Mouse (Mus musculus) lung, embryonic 14.5 days (tissue): ENCODE data around the gene Lypd6b. TPM values are rescaled to one million over a fixed set of nuclear protein-coding genes. Genes with fewer than 3 reads are reported as not detected.

Experiments used
- ATAC-seq: fragments of 200-750 bp; cut with Nextera tagmentation; 2 replicates; pipeline ENCODE4 v1.8.0; 2017; ENCODE audit warnings: mild to moderate bottlenecking, moderate TSS enrichment, moderate library complexity; ENCODE audit not compliant: insufficient read depth
- DNase-seq: peaks from one replicate; pipeline ENCODE4 v3.0.0-alpha.2; 2015
- H3K27ac ChIP-seq: fragments of 300-500 bp; sonication (generic); 2 replicates; pipeline ENCODE4 v1.5.1; 2014; ENCODE audit warnings: low read depth, mild to moderate bottlenecking, moderate library complexity
- H3K27me3 ChIP-seq: fragments of 300-500 bp; sonication (generic); 2 replicates; pipeline ENCODE4 v1.6.1; 2014; ENCODE audit warnings: low read length, control low read depth; ENCODE audit not compliant: insufficient read depth
- H3K36me3 ChIP-seq: fragments of 300-500 bp; sonication (generic); 2 replicates; pipeline ENCODE4 v1.6.1; 2014; ENCODE audit warnings: control low read depth; ENCODE audit not compliant: insufficient read depth
- H3K4me1 ChIP-seq: fragments of 300-500 bp; sonication (generic); 2 replicates; pipeline ENCODE4 v1.6.1; 2014; ENCODE audit warnings: antibody characterized with exemption, control low read depth; ENCODE audit not compliant: insufficient read depth
- H3K4me2 ChIP-seq: fragments of 300-500 bp; sonication (generic); 2 replicates; pipeline ENCODE4 v1.6.1; 2014; ENCODE audit warnings: mild to moderate bottlenecking
- H3K4me3 ChIP-seq: fragments of 300-500 bp; sonication (generic); 2 replicates; pipeline ENCODE4 v1.5.1; 2014; ENCODE audit warnings: low read depth, low read length
- H3K9ac ChIP-seq: fragments of 300-500 bp; sonication (generic); 2 replicates; pipeline ENCODE4 v1.6.1; 2014
- H3K9me3 ChIP-seq: fragments of 300-500 bp; sonication (generic); 2 replicates; pipeline ENCODE4 v1.6.1; 2016; ENCODE audit warnings: low read depth, low read length, control low read depth
- CTCF ChIP-seq: IDR thresholded peaks from 2 replicates; pipeline ENCODE4 v1.5.1; 2016; ENCODE audit warnings: antibody characterized with exemption, low read depth
- WGBS: fragments of 180-500 bp; shearing (Covaris S2); extraction: QIAGEN DNeasy Blood & Tissue Kit; methylation state at CpG from one replicate; pipeline ENCODE4 v1.1.7; 2014; 5-methylcytosine and 5-hydroxymethylcytosine counted together
- polyA plus RNA-seq: library from polyadenylated mRNA; unstranded; fragments of >200 nt; fragmentation: Nextera tagmentation; extraction: Ambion mirVana; gene quantifications from 2 replicates; pipeline ENCODE4 v1.2.1, GENCODE M21; 2014

Gene Lypd6b
- polyA plus RNA-seq, 1 experiment from 2014 or later: 1.2 TPM

- TF ChIP-seq CTCF: no peak
- Histone ChIP-seq H3K9ac (no peak overlapping the region), H3K27ac (no peak overlapping the region), H3K4me1 (no peaks in the 10 kb centered on the region), H3K9me3 (no peaks in the 10 kb centered on the region), H3K4me3 (no peak overlapping the region), H3K4me2 (no peak overlapping the region), H3K27me3 (no peaks in the 10 kb centered on the region), H3K36me3 (no peaks in the 10 kb centered on the region)
- 45% methylated on average over 3 of the region's 3 CpGs for WGBS
- no peak; the same call in 1 of the 2 replicates for ATAC-seq
- DNase-seq: peak; percentile 28
Observed at GRCm38 (mm10) chr2:49967748-49968147, 180.3 kb downstream of the Lypd6b start.

DNA sequence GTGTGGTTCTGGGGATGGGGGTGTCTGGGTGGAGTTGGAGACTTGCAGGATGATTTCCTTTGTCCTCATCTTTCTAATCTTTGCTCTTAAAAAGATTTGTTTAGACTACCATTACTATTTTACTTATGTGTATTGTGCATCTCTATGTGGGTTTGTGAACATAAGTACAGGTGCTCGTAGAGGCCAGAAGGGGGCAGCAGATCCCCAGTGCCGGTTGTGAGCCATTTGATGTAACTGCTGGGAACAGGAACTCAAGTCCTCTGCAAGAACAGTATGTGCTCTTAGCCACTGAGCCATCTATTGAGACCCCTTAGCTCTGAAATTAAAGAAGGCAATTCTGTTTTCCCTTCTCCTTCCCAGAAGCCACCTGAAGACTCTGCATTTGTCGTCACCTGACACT lies 183.5 kb downstream of the Lypd6b start:
- no peaks in the 10 kb centered on the region for H3K9me3 ChIP-seq
- H3K4me1 ChIP-seq: no peaks in the 10 kb centered on the region
- H3K27me3 ChIP-seq: no peaks in the 10 kb centered on the region
- H3K36me3 ChIP-seq: no peaks in the 10 kb centered on the region
- no peak for DNase-seq
- H3K27ac ChIP-seq: no peak overlapping the region
- ATAC-seq: no peak
- no peak overlapping the region for H3K4me2 ChIP-seq
- no peak for TF ChIP-seq CTCF
- H3K4me3 ChIP-seq: no peak overlapping the region
- H3K9ac ChIP-seq: no peak overlapping the region
- WGBS: 86% methylated on average over 3 of the region's 3 CpGs

- Histone ChIP-seq H3K4me3 (no peak overlapping the region), H3K36me3 (no peaks in the 10 kb centered on the region), H3K4me2 (no peak overlapping the region), H3K4me1 (no peaks in the 10 kb centered on the region), H3K27me3 (no peaks in the 10 kb centered on the region), H3K27ac (no peak overlapping the region), H3K9me3 (no peaks in the 10 kb centered on the region), H3K9ac (no peak overlapping the region)
- ATAC-seq: no peak
- DNase-seq: no peak
- 50% methylated on average over 10 of the region's 10 CpGs for WGBS
- no peak for TF ChIP-seq CTCF
Observed at GRCm38 (mm10) chr2:49978606-49979005, 191.1 kb downstream of the Lypd6b start.

DNA sequence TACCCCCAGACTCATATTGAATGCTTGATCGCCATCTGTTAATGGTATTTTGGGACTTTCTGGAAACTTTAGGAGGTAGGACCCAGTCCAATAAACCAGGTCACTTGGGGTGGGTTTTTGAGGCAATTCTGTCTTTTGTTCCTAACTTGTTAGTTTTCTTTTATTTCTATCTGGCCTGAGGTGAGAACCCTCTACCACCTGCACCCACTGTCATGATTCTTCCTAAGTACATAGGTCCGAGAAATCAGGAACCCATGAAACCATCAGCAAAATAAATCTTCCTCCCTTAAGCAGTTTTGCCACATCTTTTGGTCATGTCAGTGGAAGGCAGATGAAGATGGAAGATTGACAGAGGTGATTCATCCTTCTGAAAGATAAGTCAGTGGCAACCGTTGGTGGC lies 192.5 kb downstream of the Lypd6b start:
- no peak overlapping the region for H3K9ac ChIP-seq
- no peak overlapping the region for H3K27ac ChIP-seq
- 85% methylated on average over 3 of the region's 3 CpGs for WGBS
- H3K9me3 ChIP-seq: no peaks in the 10 kb centered on the region
- DNase-seq (no peak), ATAC-seq (no peak)
- no peaks in the 10 kb centered on the region for H3K27me3 ChIP-seq
- no peak overlapping the region for H3K4me3 ChIP-seq
- H3K36me3 ChIP-seq: no peaks in the 10 kb centered on the region
- H3K4me1 ChIP-seq: no peaks in the 10 kb centered on the region
- no peak overlapping the region for H3K4me2 ChIP-seq
- no peak for TF ChIP-seq CTCF

- 70% methylated on average over 5 of the region's 5 CpGs for WGBS
- Histone ChIP-seq H3K9ac (no peak overlapping the region), H3K9me3 (no peaks in the 10 kb centered on the region), H3K4me2 (no peak overlapping the region), H3K27ac (no peak overlapping the region), H3K4me3 (no peak overlapping the region), H3K36me3 (no peaks in the 10 kb centered on the region), H3K4me1 (no peaks in the 10 kb centered on the region), H3K27me3 (no peaks in the 10 kb centered on the region)
- no peak for TF ChIP-seq CTCF
- no peak for ATAC-seq
- DNase-seq: peak; percentile 8
Observed at GRCm38 (mm10) chr2:49983021-49983420, 195.5 kb downstream of the Lypd6b start.

DNA sequence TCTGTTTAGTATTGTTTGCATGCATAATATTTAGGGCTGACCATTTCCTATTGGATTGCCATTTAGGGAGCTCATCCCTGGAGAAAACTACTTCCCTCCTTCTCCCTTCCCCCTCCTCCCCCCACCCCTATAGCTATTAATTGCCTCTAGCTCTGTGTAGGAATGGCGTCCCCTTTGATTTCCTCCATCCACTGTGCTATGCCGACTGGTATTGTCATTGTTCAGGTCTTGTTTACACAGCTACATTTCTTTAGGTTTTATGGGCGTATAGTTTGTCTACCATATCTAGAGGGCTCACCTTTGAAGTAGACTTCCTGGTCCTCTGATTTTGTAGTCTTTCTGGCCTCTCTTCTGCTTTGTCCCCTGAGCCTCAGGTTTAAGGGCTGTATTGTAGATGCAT lies 197.3 kb downstream of the Lypd6b start:
- no peak overlapping the region for H3K9ac ChIP-seq
- no peak for ATAC-seq

GRCm38 (mm10) chr2:49995841-49996240 lies 208.4 kb downstream of the Lypd6b start:
- 56% methylated on average over 4 of the region's 4 CpGs for WGBS
- Histone ChIP-seq H3K4me1 (no peaks in the 10 kb centered on the region), H3K27me3 (no peaks in the 10 kb centered on the region), H3K36me3 (no peaks in the 10 kb centered on the region), H3K9ac (no peak overlapping the region), H3K27ac (no peak overlapping the region), H3K4me2 (no peak overlapping the region), H3K9me3 (no peaks in the 10 kb centered on the region), H3K4me3 (no peak overlapping the region)
- DNase-seq: no peak
- ATAC-seq: no peak
- no peak for TF ChIP-seq CTCF

More for the DNA sequence above, 197.3 kb downstream of the Lypd6b start:
- Histone ChIP-seq H3K36me3 (no peaks in the 10 kb centered on the region), H3K4me1 (no peaks in the 10 kb centered on the region), H3K4me3 (no peak overlapping the region), H3K27me3 (no peaks in the 10 kb centered on the region), H3K4me2 (no peak overlapping the region), H3K9me3 (no peaks in the 10 kb centered on the region), H3K27ac (no peak overlapping the region)
- TF ChIP-seq CTCF: no peak
- DNase-seq: no peak
- WGBS: 56% methylated on average over 3 of the region's 3 CpGs

- H3K9me3 ChIP-seq: no peaks in the 10 kb centered on the region
- H3K4me1 ChIP-seq: no peaks in the 10 kb centered on the region
- no peaks in the 10 kb centered on the region for H3K36me3 ChIP-seq
- no peak overlapping the region for H3K9ac ChIP-seq
- 65% methylated on average over 1 of the region's 1 CpGs for WGBS
- no peak overlapping the region for H3K4me2 ChIP-seq
- ATAC-seq (no peak), DNase-seq (no peak)
- no peaks in the 10 kb centered on the region for H3K27me3 ChIP-seq
- TF ChIP-seq CTCF: no peak
- H3K27ac ChIP-seq: no peak overlapping the region
- no peak overlapping the region for H3K4me3 ChIP-seq
Observed at GRCm38 (mm10) chr2:49997216-49997615, 209.7 kb downstream of the Lypd6b start.

Other genes starting within 250 kb of the Lypd6b start
- gene Kif5c, start 168.4 kb upstream of the Lypd6b start, polyA plus RNA-seq: 0.78 and 1.0 TPM in 2 replicates